Mouse (Mus musculus) cerebellum, postnatal 4 days (tissue): ENCODE results near the gene Sec31b.

ENCODE experiments used
- DNase-seq, 2 experiments: peaks; one replicate each; pipeline ENCODE4 v3.0.0; 2022; ENCODE audit warnings: low spot score in 2 of 2, mixed read lengths in 1 of 2

The Sec31b gene

DNA sequence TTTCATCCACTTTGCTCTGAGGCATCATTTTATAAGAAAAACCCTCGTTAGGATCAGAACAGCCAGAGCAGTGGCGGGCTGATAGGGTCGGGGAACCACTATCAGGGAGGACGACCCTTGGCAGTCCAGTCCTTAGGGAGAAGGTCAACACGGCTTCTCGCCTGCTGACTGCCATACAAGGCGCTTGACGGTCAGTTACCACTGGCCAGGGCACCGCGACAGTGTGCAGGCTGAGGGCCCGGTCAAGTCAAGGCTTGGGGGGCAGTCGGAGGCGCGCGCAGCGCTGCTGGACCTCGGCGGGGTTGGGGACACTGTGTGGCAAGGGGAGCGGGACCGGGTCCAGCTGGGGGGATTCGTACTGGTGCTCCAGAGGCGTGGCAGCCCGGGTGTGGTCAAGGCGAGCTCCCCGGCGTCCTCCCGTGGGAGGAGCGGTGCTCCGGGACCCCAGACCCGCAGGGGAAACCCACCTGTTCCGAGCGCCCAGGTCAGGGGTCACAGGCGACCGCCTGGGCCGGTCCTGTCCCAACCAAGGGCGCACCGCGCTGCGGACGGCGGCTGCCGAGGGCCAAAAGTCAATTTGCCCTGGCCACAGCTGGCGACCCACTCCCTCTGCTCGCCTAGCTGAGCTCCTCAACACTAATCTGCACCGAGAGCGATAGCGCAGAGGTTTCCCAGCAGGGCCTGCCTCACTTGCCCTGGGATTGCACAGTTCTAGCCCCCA, at the start of gene Sec31b:
Gene Sec31b, minus strand, starts transcription at position 544 of the 721 bp plus-strand sequence.
- peak; percentile 28 to 31 for DNase-seq

- no peak for DNase-seq
Observed at GRCm38 (mm10) chr19:44594180-44594579, 48.5 kb upstream of the Sec31b start.

GRCm38 (mm10) chr19:44591638-44592037, 46.0 kb upstream of the Sec31b start:
- DNase-seq = no peak

- DNase-seq = no peak
Observed at GRCm38 (mm10) chr19:44590992-44591391, 45.3 kb upstream of the Sec31b start.

DNA sequence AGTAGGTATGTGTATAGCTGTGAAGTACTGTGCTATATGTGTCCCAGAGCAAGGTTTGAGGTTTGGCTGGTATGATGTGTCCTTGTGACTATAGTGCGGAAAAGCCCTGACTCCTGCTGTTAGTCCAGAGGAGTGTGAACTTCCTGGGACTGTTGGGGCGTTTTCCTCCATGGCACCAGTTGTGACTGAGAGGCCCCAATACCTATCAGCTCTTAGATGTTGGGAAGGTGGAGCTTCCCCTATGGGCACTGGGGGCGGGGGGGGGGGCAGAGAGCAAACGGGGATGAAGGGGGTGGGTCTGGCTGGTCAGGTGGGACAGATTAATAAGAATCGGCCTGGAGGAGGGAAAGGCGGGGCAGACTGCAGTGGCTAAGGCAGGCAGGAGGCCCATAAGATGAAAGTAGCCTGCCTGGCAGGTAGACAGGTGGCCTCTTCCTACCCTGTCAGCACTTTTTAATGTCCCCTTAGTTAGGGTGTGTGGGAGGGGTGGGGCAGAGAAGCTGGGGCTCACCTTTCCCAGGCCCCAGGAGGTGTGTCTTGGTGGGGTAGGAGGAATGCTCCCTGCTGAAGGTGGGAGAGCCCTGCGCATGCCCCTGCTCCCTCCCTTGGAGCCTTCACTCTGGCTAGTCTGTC, 44.0 kb upstream of the Sec31b start:
- DNase-seq = no peak

DNA sequence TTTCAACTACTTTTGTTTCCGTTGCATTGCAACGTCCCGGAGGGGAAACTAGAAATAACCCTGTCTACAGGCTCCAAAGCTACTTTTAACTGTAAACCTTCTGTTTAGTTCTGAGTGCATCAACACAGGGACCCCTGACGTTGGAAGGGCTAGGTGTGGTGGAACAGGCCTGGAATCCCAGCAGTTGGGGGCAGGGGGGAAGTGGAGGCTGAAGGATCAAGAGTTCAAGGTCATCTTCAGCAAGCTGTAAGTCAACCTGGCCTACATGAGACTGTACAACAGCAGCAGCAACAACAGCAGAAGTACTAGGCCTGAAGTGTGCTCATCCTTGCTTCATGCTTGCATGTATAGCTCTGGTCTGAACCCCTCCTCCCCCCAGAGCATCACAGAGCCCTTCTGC, 42.4 kb upstream of the Sec31b start:
- DNase-seq = no peak

DNA sequence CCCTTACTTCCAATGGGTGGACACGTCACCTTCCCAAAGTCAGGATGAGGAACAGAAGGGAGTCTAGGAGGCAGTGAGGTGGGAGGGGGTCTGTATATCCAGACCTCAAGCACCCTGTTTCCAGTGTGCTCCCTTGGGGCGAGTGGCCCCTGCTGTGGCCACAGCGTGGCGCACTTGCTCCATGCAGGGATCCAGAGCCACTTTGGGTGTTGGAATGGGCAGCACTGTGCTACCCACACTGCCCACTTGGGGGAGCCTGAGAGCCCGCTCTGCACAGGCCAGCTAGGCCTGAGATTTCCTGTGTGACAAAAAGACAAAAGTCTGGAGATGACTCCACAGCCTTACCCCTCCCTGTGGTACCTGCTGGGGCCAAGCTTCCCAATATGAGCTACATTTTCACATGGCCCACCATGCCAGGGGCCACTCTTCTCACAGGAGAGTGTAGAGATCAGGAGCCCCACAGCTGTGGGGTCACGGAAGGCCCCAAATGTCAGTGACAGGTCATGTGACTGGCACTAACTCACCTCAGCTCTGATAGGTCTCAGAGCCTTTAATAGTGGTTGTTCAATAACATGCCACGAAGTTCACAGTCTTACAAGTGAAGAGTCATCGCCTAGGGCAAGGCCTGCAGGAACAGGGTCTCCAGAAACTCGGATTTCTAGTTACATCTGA, 37.1 kb upstream of the Sec31b start:
- DNase-seq = peak; percentile 94 to 97

GRCm38 (mm10) chr19:44582103-44582502, 36.4 kb upstream of the Sec31b start:
- DNase-seq = no peak

- no peak for DNase-seq
Observed at GRCm38 (mm10) chr19:44578038-44578437, 32.4 kb upstream of the Sec31b start.

DNA sequence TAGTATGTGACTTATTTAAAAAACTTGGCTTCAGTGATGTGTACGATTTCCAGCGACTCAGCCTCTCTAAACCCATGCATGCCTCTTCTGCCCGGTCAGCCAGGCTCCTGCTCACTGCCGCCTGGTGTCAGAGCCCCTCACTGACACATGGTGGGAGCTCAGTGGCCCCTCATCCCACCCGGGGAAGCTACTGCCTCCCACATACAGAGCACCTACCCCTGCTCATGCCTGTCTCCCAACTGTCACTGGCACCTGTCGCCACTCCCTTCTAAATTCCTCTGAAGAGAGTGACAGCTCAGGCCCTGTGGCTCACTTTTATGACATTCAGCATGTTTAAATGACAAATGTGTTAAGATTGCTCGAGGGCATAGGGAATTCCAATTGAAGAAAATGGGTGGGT, 30.6 kb upstream of the Sec31b start:
- DNase-seq = no peak

- no peak for DNase-seq
Observed at GRCm38 (mm10) chr19:44567763-44568162, 22.1 kb upstream of the Sec31b start.

DNA sequence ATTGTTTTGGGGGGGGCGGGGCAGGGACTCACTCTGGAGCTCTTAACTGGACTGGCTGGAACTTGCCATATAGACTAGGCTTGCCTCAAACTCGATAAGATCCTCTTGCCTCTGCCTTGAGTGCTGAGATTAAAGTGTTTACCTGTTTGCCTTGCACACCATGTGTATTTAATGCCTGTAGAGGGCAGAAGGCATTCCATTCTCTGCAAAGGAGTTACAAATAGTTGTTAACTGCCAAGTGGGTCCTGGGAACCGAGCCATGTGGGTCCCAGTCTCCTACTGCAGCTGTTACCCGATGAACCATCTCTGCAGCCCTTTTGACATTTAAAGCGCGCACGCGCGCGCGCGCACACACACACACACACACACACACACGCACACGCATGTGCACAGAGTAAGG, 18.3 kb upstream of the Sec31b start:
- no peak for DNase-seq

- DNase-seq = peak; percentile 85 to 95
Observed at GRCm38 (mm10) chr19:44562652-44563206, 17.1 kb upstream of the Sec31b start, which contains the start of gene Hif1an. Gene Hif1an, plus strand, starts transcription at chr19:44562850.

DNA sequence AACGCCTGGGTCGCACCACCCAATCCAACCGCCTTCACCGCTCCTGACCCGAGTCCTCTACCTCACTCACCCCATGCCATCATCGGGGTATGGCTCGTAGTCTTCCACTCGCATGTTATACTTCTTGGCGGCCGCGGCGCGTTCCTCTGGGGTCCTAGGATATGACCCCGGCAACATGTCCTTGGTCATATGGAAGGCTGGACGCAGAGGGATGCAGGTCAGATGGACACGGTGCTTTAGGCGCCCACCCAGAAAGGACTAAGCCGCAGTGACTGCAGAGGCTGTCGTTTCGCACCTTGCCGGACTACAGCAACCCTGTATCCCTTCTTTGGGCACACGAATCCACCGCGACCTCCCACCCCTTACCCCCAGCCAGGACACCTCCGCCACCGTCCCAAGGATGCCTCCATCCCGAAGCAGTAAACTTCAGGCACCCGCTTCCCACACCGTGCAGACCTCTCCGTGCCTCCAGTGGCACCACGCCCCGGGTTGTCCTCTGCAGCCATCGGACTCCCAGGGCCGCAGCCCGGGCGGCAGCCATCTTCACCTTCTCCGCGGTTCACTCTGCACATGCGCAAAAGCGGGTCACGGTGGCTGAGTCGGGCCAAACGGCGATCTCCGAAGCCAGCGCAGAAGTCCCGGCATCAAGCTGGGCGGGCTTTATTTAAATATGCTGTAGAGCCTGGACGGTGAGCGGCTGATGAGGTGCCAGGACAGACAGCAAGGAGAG, 9.4 kb upstream of the Sec31b start, which contains the start of gene Ndufb8:
Gene Ndufb8, minus strand, starts transcription at position 580 of the 730 bp plus-strand sequence.
- DNase-seq = peak; percentile 95 to 96

DNA sequence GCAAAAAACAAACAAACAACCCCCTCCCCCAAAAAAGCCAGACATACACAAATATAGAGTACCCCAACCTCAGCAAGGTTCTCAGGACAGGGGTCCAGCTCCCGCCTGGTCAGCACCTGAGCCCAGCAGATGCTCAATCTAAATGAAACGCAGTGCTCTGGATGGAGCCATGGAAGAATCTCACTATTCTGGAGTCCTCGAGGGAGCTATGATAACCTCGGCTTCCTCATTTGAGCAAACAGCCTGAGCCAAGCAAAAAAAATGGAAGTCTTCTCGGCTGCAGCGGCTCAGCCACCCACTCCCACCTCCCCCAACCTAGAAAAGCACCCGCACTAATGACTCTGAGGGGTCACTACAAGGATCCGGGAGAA, 8.8 kb upstream of the Sec31b start:
- no peak for DNase-seq

DNA sequence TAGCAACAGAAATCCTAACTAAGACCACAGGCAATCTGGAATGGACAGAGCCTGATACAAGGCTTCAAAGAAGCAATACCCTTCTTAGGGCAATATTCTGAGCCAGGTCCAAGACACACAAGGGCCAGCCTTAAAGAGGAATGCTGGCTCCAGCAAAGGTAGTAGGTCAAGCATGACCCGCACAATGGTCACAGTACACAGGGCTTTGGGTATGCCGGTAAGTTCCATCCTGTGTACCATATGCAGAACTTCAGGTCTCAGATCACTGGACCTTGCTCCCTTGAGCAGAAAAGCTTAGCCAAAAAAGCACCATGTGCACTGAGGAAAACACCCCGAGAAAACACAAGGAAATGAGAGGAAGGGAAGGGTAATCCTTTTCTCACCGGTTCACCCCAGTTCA, 7.6 kb upstream of the Sec31b start:
- DNase-seq = no peak

GRCm38 (mm10) chr19:44552731-44553130, 7.1 kb upstream of the Sec31b start, which contains the start of gene Gm20538:
Gene Gm20538, minus strand, starts transcription at chr19:44552831.
- DNase-seq = no peak

- peak; percentile 50 to 69 for DNase-seq
Observed at GRCm38 (mm10) chr19:44544775-44545174, 889 bp downstream of the Sec31b start.

DNA sequence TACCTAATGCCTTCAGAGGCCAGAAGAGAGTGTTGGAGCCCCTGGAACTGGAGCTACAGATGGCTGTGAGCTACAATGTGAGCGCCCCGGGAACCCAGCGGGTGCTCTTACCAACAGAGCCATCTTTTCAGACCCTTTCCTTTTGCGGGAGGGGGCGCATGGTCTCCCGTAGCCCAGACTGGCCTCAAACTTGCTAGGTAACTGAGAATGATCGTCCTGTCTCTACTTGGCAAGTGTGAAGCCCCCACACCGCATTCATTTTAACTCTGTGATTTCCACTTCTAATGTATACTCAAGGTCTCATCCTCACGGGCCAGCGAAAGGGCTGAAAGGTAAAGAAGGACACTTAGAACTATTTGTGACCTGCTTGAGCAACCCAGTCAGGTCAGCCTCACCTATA, 1.3 kb downstream of the Sec31b start:
- DNase-seq = no peak

DNA sequence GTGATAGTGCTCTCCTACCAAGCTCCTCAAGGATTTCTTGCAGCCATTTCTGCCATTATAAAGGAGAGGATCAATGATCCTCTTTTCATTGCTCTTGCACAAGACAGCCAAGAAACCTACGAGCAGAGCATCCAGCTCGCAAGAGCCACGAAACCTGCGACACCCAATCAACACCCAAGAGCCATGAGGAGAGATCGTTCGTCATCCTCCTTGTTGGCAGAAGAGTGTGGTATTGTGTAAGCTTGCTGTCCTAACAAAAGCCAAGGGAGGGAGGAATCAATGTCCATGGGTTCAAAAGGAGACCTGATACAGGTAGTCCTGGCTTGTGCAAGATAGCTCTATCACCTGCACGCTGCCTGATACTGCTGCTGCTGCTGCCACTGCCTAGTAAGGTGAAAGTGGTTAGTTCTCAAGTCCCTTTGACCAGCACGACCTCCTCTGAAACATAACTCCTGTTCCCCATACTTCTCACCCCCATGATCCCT, 2.9 kb downstream of the Sec31b start:
- no peak for DNase-seq

GRCm38 (mm10) chr19:44537416-44537815, 8.2 kb downstream of the Sec31b start:
- DNase-seq = no peak

- DNase-seq = no peak
Observed at GRCm38 (mm10) chr19:44535376-44535775, 10.3 kb downstream of the Sec31b start.
